Mouse (Mus musculus) testis, adult 2 months (tissue): Measurements from ENCODE around the gene Slc9a8. TPM values are rescaled to one million over a fixed set of nuclear protein-coding genes. Genes with fewer than 3 reads are reported as not detected.

Experiments used
- H3K27ac ChIP-seq: fragments of 200-500 bp; 2 replicates; pipeline ENCODE4 v1.5.1; 2012; ENCODE audit warnings: low read depth, low read length; ENCODE audit not compliant: control insufficient read depth, insufficient read depth
- H3K27me3 ChIP-seq: fragments of 200-500 bp; 2 replicates; pipeline ENCODE4 v1.6.1; 2012; ENCODE audit warnings: mild to moderate bottlenecking, low read length, moderate library complexity; ENCODE audit not compliant: control insufficient read depth, insufficient read depth
- H3K36me3 ChIP-seq: fragments of 200-500 bp; 2 replicates; pipeline ENCODE4 v1.6.1; 2012; ENCODE audit warnings: mild to moderate bottlenecking, low read length; ENCODE audit not compliant: control insufficient read depth, insufficient read depth
- H3K4me1 ChIP-seq: fragments of 200-500 bp; 2 replicates; pipeline ENCODE4 v1.6.1; 2012; ENCODE audit warnings: low read length; ENCODE audit not compliant: control insufficient read depth, insufficient read depth
- H3K4me3 ChIP-seq: fragments of 200-500 bp; 2 replicates; pipeline ENCODE4 v1.5.1; 2012; ENCODE audit warnings: low read depth, mild to moderate bottlenecking, low read length, moderate library complexity, mixed read lengths; ENCODE audit not compliant: control insufficient read depth
- CTCF ChIP-seq: fragments of 200-500 bp; IDR thresholded peaks from 2 replicates; pipeline ENCODE4 v1.5.1; 2012; ENCODE audit warnings: low read depth, mild to moderate bottlenecking, inconsistent platforms, low read length, moderate library complexity; ENCODE audit not compliant: control insufficient read depth, insufficient read depth, insufficient replicate concordance
- POLR2A ChIP-seq: fragments of 200-500 bp; IDR thresholded peaks from 2 replicates; pipeline ENCODE4 v1.6.1; 2012; ENCODE audit warnings: low read depth, mild to moderate bottlenecking, inconsistent platforms, low read length, moderate library complexity; ENCODE audit not compliant: control insufficient read depth
- polyA plus RNA-seq: library from polyadenylated mRNA; depleted of rRNA; stranded (reverse); fragments of >200 nt; gene quantifications from 2 replicates; pipeline ENCODE4 v1.2.3, GENCODE M21; 2012

Slc9a8 gene
- polyA plus RNA-seq, 1 experiment: 63.4 TPM

- no peak overlapping the region for H3K4me3 ChIP-seq
- H3K27me3 ChIP-seq: no peaks in the 10 kb centered on the region
- H3K4me1 ChIP-seq: no peaks in the 10 kb centered on the region; the same call in 1 of the 2 replicates
- TF ChIP-seq CTCF: no peak
- TF ChIP-seq POLR2A: no peak
- H3K27ac ChIP-seq: no peak overlapping the region
- H3K36me3 ChIP-seq: no peaks in the 10 kb centered on the region
Measured at GRCm38 (mm10) chr2:167399012-167399411, 22.5 kb upstream of the Slc9a8 start.

GRCm38 (mm10) chr2:167399646-167400045, 21.9 kb upstream of the Slc9a8 start:
- no peak overlapping the region; the same call in 1 of the 2 replicates for H3K27ac ChIP-seq
- H3K4me1 ChIP-seq: no peaks in the 10 kb centered on the region; the same call in 1 of the 2 replicates
- no peak overlapping the region for H3K4me3 ChIP-seq
- TF ChIP-seq POLR2A (no peak), CTCF (no peak)
- no peaks in the 10 kb centered on the region for H3K36me3 ChIP-seq
- no peaks in the 10 kb centered on the region for H3K27me3 ChIP-seq

- no peaks in the 10 kb centered on the region for H3K36me3 ChIP-seq
- peaks cover 2% of the 10 kb centered on the region for H3K4me1 ChIP-seq
- no peak overlapping the region for H3K27ac ChIP-seq
- H3K27me3 ChIP-seq: no peaks in the 10 kb centered on the region
- no peak overlapping the region for H3K4me3 ChIP-seq
- TF ChIP-seq CTCF: no peak
- TF ChIP-seq POLR2A: no peak
Measured at GRCm38 (mm10) chr2:167403085-167403484, 18.4 kb upstream of the Slc9a8 start.

- peaks cover 2% of the 10 kb centered on the region for H3K4me1 ChIP-seq
- no peak overlapping the region for H3K4me3 ChIP-seq
- no peaks in the 10 kb centered on the region for H3K36me3 ChIP-seq
- no peaks in the 10 kb centered on the region for H3K27me3 ChIP-seq
- TF ChIP-seq CTCF (no peak), POLR2A (no peak)
- no peak overlapping the region for H3K27ac ChIP-seq
Measured at GRCm38 (mm10) chr2:167405101-167405880, 16.2 kb upstream of the Slc9a8 start.

DNA sequence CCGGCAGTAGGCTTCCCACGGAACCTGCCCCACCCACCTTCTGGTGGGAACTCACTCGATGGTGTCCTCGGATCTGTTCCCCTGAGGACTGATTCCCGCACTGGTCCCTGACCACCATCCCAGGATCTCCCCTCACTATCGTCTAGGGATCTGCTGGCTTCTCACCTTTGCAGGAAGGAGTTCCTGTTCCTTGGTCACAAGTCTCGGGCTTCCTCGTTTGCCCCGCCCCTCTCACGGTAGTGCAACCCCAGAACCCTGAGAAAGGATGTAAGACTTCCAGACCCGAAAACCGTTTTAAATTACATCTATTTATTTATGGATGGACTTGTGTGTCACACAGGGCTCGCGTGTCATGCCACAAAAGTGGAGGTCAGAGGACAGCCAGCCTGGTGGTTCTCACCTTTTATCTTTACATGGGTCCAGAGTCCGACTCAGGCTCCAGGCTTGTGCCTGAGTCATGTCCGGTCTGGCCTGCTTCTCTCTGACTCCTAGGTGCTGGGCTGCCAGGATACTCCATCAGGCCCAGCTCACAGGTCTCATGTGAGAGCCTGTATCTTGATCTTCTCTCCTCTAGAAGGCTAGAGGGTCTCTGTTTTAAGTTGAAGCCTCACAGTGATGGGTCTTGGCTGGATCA, 14.1 kb upstream of the Slc9a8 start:
- no peaks in the 10 kb centered on the region for H3K27me3 ChIP-seq
- no peak overlapping the region for H3K27ac ChIP-seq
- no peak overlapping the region for H3K4me3 ChIP-seq
- peaks cover 2% of the 10 kb centered on the region for H3K4me1 ChIP-seq
- H3K36me3 ChIP-seq: no peaks in the 10 kb centered on the region
- no peak for TF ChIP-seq CTCF
- no peak for TF ChIP-seq POLR2A

- H3K27ac ChIP-seq: no peak overlapping the region
- no peak for TF ChIP-seq POLR2A
- TF ChIP-seq CTCF: no peak
- H3K36me3 ChIP-seq: no peaks in the 10 kb centered on the region
- no peaks in the 10 kb centered on the region for H3K27me3 ChIP-seq
- no peaks in the 10 kb centered on the region for H3K4me1 ChIP-seq
- H3K4me3 ChIP-seq: no peak overlapping the region
Measured at GRCm38 (mm10) chr2:167414461-167414860, 7.1 kb upstream of the Slc9a8 start.

GRCm38 (mm10) chr2:167415970-167416563, 5.4 kb upstream of the Slc9a8 start:
- TF ChIP-seq POLR2A (no peak), CTCF (no peak)
- peaks cover 6% of the 10 kb centered on the region for H3K4me1 ChIP-seq
- H3K36me3 ChIP-seq: no peaks in the 10 kb centered on the region
- no peak overlapping the region for H3K27ac ChIP-seq
- no peaks in the 10 kb centered on the region for H3K27me3 ChIP-seq
- no peak overlapping the region for H3K4me3 ChIP-seq
